ENCODE assay signal across 9 mouse cellular contexts in the genomic region with DNA sequence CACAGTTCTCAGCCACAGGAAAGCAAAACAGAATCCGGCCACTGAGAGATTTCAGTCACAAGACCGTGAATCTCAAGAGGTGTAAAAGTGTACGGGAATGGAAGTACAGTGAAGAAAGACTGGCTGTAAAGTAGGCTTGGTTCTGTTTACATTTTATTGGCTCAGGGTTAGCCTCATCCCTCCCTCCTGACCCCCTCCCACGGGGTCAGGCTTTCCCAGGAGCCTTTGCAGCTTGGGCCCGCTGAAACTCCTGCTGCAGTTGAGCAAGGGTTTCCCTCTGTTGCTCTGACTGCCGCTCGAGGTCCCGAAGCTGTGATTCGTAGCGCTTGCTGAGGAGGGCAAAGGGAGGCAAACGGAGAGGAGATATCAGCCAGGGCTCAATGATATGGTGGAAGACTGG. TPM values are rescaled to one million over a fixed set of nuclear protein-coding genes. Genes with fewer than 3 reads are reported as not detected.
DNase-seq lines count a peak whose midpoint lies in the region; ATAC-seq and TF ChIP-seq lines count a peak whose summit lies in the region.
"Had no signal": no experiment of that assay in that cellular context is flagged by ENCODE, and none has a peak within 500 bp of the region (broad histone marks: within the 10 kb centered on the region; RNA-seq: fewer than 3 reads in every experiment).

No protein-coding gene starts in this region.

- DNase-seq in lung, postnatal 14 days: no peak
- DNase-seq in spleen, postnatal 14 days (ENCODE audit: low spot score in 2 of 2): no peak
- no peak for DNase-seq in urinary bladder, postnatal 4 days (ENCODE audit: low spot score in 2 of 2)
- DNase-seq: heart, adult 2 months had no signal

- H3K9me3 ChIP-seq in lung, embryonic 15.5 days: no peaks in the 10 kb centered on the region
- H3K9me3 ChIP-seq in embryonic facial prominence, embryonic 12.5 days: no peaks in the 10 kb centered on the region
- H3K9me3 ChIP-seq in intestine, postnatal 0 days (ENCODE audit: control insufficient read depth): no peaks in the 10 kb centered on the region
- no peaks in the 10 kb centered on the region for H3K9me3 ChIP-seq in neural tube, embryonic 13.5 days

- no peak overlapping the region for H3K9ac ChIP-seq in lung, embryonic 15.5 days
- H3K9ac ChIP-seq in embryonic facial prominence, embryonic 12.5 days: no peak overlapping the region; the same call in 1 of the 2 replicates
- H3K9ac ChIP-seq in intestine, postnatal 0 days (ENCODE audit: low read depth, low read length): peak overlapping the region; percentile 7; the same call in 1 of the 2 replicates
- H3K9ac ChIP-seq in neural tube, embryonic 13.5 days: 0 out of 2 replicates have a peak overlapping the region, but pooled peaks have one; percentile 88

- H3K4me1 ChIP-seq in lung, embryonic 15.5 days: peaks cover 21% of the 10 kb centered on the region
- H3K4me1 ChIP-seq in embryonic facial prominence, embryonic 12.5 days: peaks cover 14% of the 10 kb centered on the region
- peaks cover 4% of the 10 kb centered on the region; the same call in 1 of the 2 replicates for H3K4me1 ChIP-seq in intestine, postnatal 0 days (replicated peaks; ENCODE audit: control insufficient read depth, insufficient read depth, low read length)
- peaks cover 24% of the 10 kb centered on the region for H3K4me1 ChIP-seq in neural tube, embryonic 13.5 days (replicated peaks)

- H3K27ac ChIP-seq in lung, embryonic 15.5 days: no peak overlapping the region
- no peak overlapping the region for H3K27ac ChIP-seq in embryonic facial prominence, embryonic 12.5 days
- no peak overlapping the region for H3K27ac ChIP-seq in intestine, postnatal 0 days (ENCODE audit: low read depth, low read length)
- H3K27ac ChIP-seq in neural tube, embryonic 13.5 days (replicated peaks): no peak overlapping the region
- H3K27ac ChIP-seq: heart, adult 2 months; layer of hippocampus, adult 2 months had no signal

- ATAC-seq in lung, embryonic 15.5 days (ENCODE audit: borderline replicate concordance, extremely low read depth, low FRiP score, low TSS enrichment): no peak
- ATAC-seq in embryonic facial prominence, embryonic 12.5 days (ENCODE audit: insufficient number of reproducible peaks, insufficient read depth, low FRiP score, low TSS enrichment): no peak
- ATAC-seq in intestine, postnatal 0 days: no peak
- no peak for ATAC-seq in neural tube, embryonic 13.5 days (ENCODE audit: low read depth)

- TF ChIP-seq CTCF in intestine, postnatal 0 days (IDR thresholded peaks at IDR 0.05; ENCODE audit: low read depth): no peak

- WGBS in lung, embryonic 15.5 days: 75% methylated on average over 11 of the region's 11 CpGs
- 83% methylated on average over 11 of the region's 11 CpGs for WGBS in embryonic facial prominence, embryonic 12.5 days
- 62% methylated on average over 11 of the region's 11 CpGs for WGBS in intestine, postnatal 0 days
- WGBS in neural tube, embryonic 13.5 days: 75% methylated on average over 11 of the region's 11 CpGs

- H3K36me3 ChIP-seq in lung, embryonic 15.5 days: peaks cover 30% of the 10 kb centered on the region; the same call in 1 of the 2 replicates
- H3K36me3 ChIP-seq in embryonic facial prominence, embryonic 12.5 days: peaks cover 41% of the 10 kb centered on the region
- peaks cover 27% of the 10 kb centered on the region for H3K36me3 ChIP-seq in intestine, postnatal 0 days (ENCODE audit: control insufficient read depth, insufficient read depth)
- peaks cover 47% of the 10 kb centered on the region for H3K36me3 ChIP-seq in neural tube, embryonic 13.5 days

- H3K27me3 ChIP-seq in lung, embryonic 15.5 days: no peaks in the 10 kb centered on the region
- H3K27me3 ChIP-seq in embryonic facial prominence, embryonic 12.5 days: no peaks in the 10 kb centered on the region
- no peaks in the 10 kb centered on the region for H3K27me3 ChIP-seq in intestine, postnatal 0 days (replicated peaks; ENCODE audit: control insufficient read depth, insufficient read depth, low read length)
- H3K27me3 ChIP-seq in neural tube, embryonic 13.5 days: no peaks in the 10 kb centered on the region

- peak overlapping the region; percentile 94 for H3K4me2 ChIP-seq in lung, embryonic 15.5 days
- H3K4me2 ChIP-seq in embryonic facial prominence, embryonic 12.5 days (replicated peaks): peak overlapping the region; percentile 92
- peak overlapping the region; percentile 83; the same call in 1 of the 2 replicates for H3K4me2 ChIP-seq in intestine, postnatal 0 days (replicated peaks; ENCODE audit: low read depth)
- peak overlapping the region; percentile 98 for H3K4me2 ChIP-seq in neural tube, embryonic 13.5 days

- peak overlapping the region; percentile 93 for H3K4me3 ChIP-seq in lung, embryonic 15.5 days
- H3K4me3 ChIP-seq in embryonic facial prominence, embryonic 12.5 days: no peak overlapping the region
- no peak overlapping the region for H3K4me3 ChIP-seq in intestine, postnatal 0 days (ENCODE audit: low read depth, low read length)
- H3K4me3 ChIP-seq in neural tube, embryonic 13.5 days: peak overlapping the region; percentile 89

RNA-seq across cellular contexts. Expression of a gene that starts 1.4 kb away (rescaled TPM):
- 137 and 153 TPM in 2 replicates for polyA plus RNA-seq in lung, embryonic 15.5 days (2015; fragmentation: Nextera tagmentation; extraction: Ambion mirVana)
- 184 and 192 TPM in 2 replicates for polyA plus RNA-seq in embryonic facial prominence, embryonic 12.5 days (2016; fragmentation: Nextera tagmentation; extraction: Ambion mirVana)
- polyA plus RNA-seq in intestine, postnatal 0 days (2015; fragmentation: Nextera tagmentation; extraction: Ambion mirVana): 111 and 116 TPM in 2 replicates
- 178 and 182 TPM in 2 replicates for polyA plus RNA-seq in neural tube, embryonic 13.5 days (2015; fragmentation: Nextera tagmentation; extraction: Ambion mirVana)

RNA-seq across cellular contexts. Expression of a gene that starts 1.7 kb away (rescaled TPM):
- polyA plus RNA-seq in lung, embryonic 15.5 days (2015; fragmentation: Nextera tagmentation; extraction: Ambion mirVana): 33.1 and 34.2 TPM in 2 replicates
- 44.9 and 49.6 TPM in 2 replicates for polyA plus RNA-seq in embryonic facial prominence, embryonic 12.5 days (2016; fragmentation: Nextera tagmentation; extraction: Ambion mirVana)
- 10.6 and 11.2 TPM in 2 replicates for polyA plus RNA-seq in intestine, postnatal 0 days (2015; fragmentation: Nextera tagmentation; extraction: Ambion mirVana)
- polyA plus RNA-seq in neural tube, embryonic 13.5 days (2015; fragmentation: Nextera tagmentation; extraction: Ambion mirVana): 26.9 and 27.6 TPM in 2 replicates

RNA-seq across cellular contexts. Expression of a gene that starts 9.4 kb away (rescaled TPM):
- 47.7 and 57.8 TPM in 2 replicates for polyA plus RNA-seq in lung, embryonic 15.5 days (2015; fragmentation: Nextera tagmentation; extraction: Ambion mirVana)
- 60.9 and 64.8 TPM in 2 replicates for polyA plus RNA-seq in embryonic facial prominence, embryonic 12.5 days (2016; fragmentation: Nextera tagmentation; extraction: Ambion mirVana)
- polyA plus RNA-seq in intestine, postnatal 0 days (2015; fragmentation: Nextera tagmentation; extraction: Ambion mirVana): 10.8 and 11.6 TPM in 2 replicates
- polyA plus RNA-seq in neural tube, embryonic 13.5 days (2015; fragmentation: Nextera tagmentation; extraction: Ambion mirVana): 59.5 and 64.7 TPM in 2 replicates

RNA-seq across cellular contexts. Expression of a gene that starts 12.5 kb away (rescaled TPM):
- 3.8 and 4.3 TPM in 2 replicates for polyA plus RNA-seq in lung, embryonic 15.5 days (2015; fragmentation: Nextera tagmentation; extraction: Ambion mirVana)
- 5.5 and 6.3 TPM in 2 replicates for polyA plus RNA-seq in embryonic facial prominence, embryonic 12.5 days (2016; fragmentation: Nextera tagmentation; extraction: Ambion mirVana)
- 14.0 and 15.0 TPM in 2 replicates for polyA plus RNA-seq in intestine, postnatal 0 days (2015; fragmentation: Nextera tagmentation; extraction: Ambion mirVana)
- polyA plus RNA-seq in neural tube, embryonic 13.5 days (2015; fragmentation: Nextera tagmentation; extraction: Ambion mirVana): 10.8 and 11.7 TPM in 2 replicates

RNA-seq across cellular contexts. Expression of a gene that starts 16.8 kb away (rescaled TPM):
- polyA plus RNA-seq in lung, embryonic 15.5 days (2015; fragmentation: Nextera tagmentation; extraction: Ambion mirVana): 49.3 and 55.4 TPM in 2 replicates
- 55.2 and 55.9 TPM in 2 replicates for polyA plus RNA-seq in embryonic facial prominence, embryonic 12.5 days (2016; fragmentation: Nextera tagmentation; extraction: Ambion mirVana)
- polyA plus RNA-seq in intestine, postnatal 0 days (2015; fragmentation: Nextera tagmentation; extraction: Ambion mirVana): 23.5 and 25.5 TPM in 2 replicates
- polyA plus RNA-seq in neural tube, embryonic 13.5 days (2015; fragmentation: Nextera tagmentation; extraction: Ambion mirVana): 63.5 and 67.5 TPM in 2 replicates

Comparison
In these comparisons a context has a peak if more than half of its experiments do, and no peak if none do; other contexts are left out.
1. H3K4me3 ChIP-seq: peak in lung, embryonic 15.5 days (single experiment) and neural tube, embryonic 13.5 days (single experiment); none in embryonic facial prominence, embryonic 12.5 days (single experiment) and intestine, postnatal 0 days (single experiment).
2. H3K9ac ChIP-seq: peak in intestine, postnatal 0 days (single experiment) and neural tube, embryonic 13.5 days (single experiment); none in lung, embryonic 15.5 days (single experiment) and embryonic facial prominence, embryonic 12.5 days (single experiment).
3. Peak in every context shown above with its lines, with median percentiles within 50 percentile points of each other: H3K4me2 ChIP-seq.